Mouse (Mus musculus): Measurements from ENCODE around the gene Nudt4. TPM values are rescaled to one million over a fixed set of nuclear protein-coding genes. Genes with fewer than 3 reads are reported as not detected.

The Nudt4 gene
- polyA plus RNA-seq, 1 experiment from 2014 or later, result 90.8 TPM

DNA sequence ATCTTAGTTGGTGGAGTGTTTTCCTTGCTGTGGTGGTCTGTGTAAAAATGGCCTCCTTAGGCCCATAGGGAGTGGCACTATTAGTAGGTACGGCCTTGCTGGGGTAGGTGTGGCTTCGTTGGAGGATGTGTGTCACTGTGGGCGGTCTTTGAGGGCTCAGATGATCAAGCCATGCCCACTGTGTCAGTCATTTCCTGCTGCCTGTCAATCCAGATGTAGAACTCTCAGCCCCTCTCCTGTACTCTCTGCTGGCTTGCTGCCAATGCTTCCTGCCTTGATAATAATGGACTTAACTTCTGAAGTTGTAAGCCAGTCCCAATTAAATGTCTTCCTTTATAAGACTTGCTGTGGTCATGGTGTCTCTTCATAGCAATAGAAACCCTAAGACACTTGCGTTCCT lies 25.2 kb upstream of the Nudt4 start:
- Histone ChIP-seq H3K27me3 (ENCODE audit: low read depth, poor library complexity, severe bottlenecking) (peaks cover 19% of the 10 kb centered on the region), H3K27ac (replicated peaks) (no peak overlapping the region), H3K4me1 (peaks cover 5% of the 10 kb centered on the region), H3K36me3 (no peaks in the 10 kb centered on the region), H3K4me3 (no peak overlapping the region), H3K9me3 (replicated peaks) (no peaks in the 10 kb centered on the region)
- WGBS, result 92% methylated on average over 4 of the region's 4 CpGs
- DNase-seq (ENCODE audit: low spot score), result no peak

- H3K27me3 ChIP-seq (ENCODE audit: low read depth, poor library complexity, severe bottlenecking), result peaks cover 4% of the 10 kb centered on the region
- H3K27ac ChIP-seq (replicated peaks), result no peak overlapping the region
- H3K4me1 ChIP-seq, result 0 out of 2 replicates have a peak, but pooled peaks cover 3% of the 10 kb centered on the region
- H3K9me3 ChIP-seq (replicated peaks), result no peaks in the 10 kb centered on the region
- no peak overlapping the region for H3K4me3 ChIP-seq
- no peak for DNase-seq (ENCODE audit: low spot score)
- 73% methylated on average over 8 of the region's 8 CpGs for WGBS
- no peaks in the 10 kb centered on the region for H3K36me3 ChIP-seq
Measured at GRCm38 (mm10) chr10:95587509-95588220, 23.7 kb upstream of the Nudt4 start.

DNA sequence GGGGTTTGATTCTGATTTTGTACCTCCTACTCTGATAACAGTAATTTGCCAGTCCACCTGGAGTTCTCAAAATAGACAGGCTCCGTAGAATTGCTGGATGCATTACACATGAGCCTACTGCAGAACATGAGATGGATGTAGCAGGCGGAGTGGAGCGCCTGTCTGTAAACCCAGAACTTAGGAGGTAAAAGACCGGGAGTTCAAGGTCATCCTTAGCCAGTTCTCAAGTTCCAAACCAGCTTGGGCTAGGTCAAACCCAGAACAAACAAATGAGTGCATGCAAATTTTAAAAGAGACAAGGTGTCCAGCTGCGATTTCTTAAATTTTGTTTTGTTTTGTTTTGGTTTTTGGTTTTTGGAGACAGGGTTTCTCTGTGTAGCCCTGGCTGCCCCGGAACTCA lies 21.6 kb upstream of the Nudt4 start:
- WGBS, result 92% methylated on average over 6 of the region's 6 CpGs
- no peak overlapping the region for H3K27ac ChIP-seq (replicated peaks)
- no peak overlapping the region for H3K4me3 ChIP-seq
- no peak for DNase-seq (ENCODE audit: low spot score)
- no peaks in the 10 kb centered on the region for H3K27me3 ChIP-seq (ENCODE audit: low read depth, poor library complexity, severe bottlenecking)
- H3K36me3 ChIP-seq, result no peaks in the 10 kb centered on the region
- no peaks in the 10 kb centered on the region for H3K9me3 ChIP-seq (replicated peaks)
- 0 out of 2 replicates have a peak, but pooled peaks cover 3% of the 10 kb centered on the region for H3K4me1 ChIP-seq

- H3K9me3 ChIP-seq (replicated peaks), result no peaks in the 10 kb centered on the region
- no peak overlapping the region for H3K4me3 ChIP-seq
- H3K27ac ChIP-seq (replicated peaks), result peak overlapping the region; percentile 73
- no peaks in the 10 kb centered on the region for H3K27me3 ChIP-seq (ENCODE audit: low read depth, poor library complexity, severe bottlenecking)
- no peaks in the 10 kb centered on the region for H3K36me3 ChIP-seq
- WGBS, result 36% methylated on average over 4 of the region's 4 CpGs
- peaks cover 27% of the 10 kb centered on the region for H3K4me1 ChIP-seq
- DNase-seq (ENCODE audit: low spot score), result peak; percentile 63
Measured at GRCm38 (mm10) chr10:95577567-95577950, 13.6 kb upstream of the Nudt4 start.

GRCm38 (mm10) chr10:95576876-95577566 lies 13.1 kb upstream of the Nudt4 start:
- no peaks in the 10 kb centered on the region for H3K36me3 ChIP-seq
- no peaks in the 10 kb centered on the region for H3K9me3 ChIP-seq (replicated peaks)
- no peaks in the 10 kb centered on the region for H3K27me3 ChIP-seq (ENCODE audit: low read depth, poor library complexity, severe bottlenecking)
- H3K27ac ChIP-seq (replicated peaks), result peak overlapping the region; percentile 73
- 50% methylated on average over 14 of the region's 14 CpGs for WGBS
- peaks cover 27% of the 10 kb centered on the region for H3K4me1 ChIP-seq
- H3K4me3 ChIP-seq, result 0 out of 2 replicates have a peak overlapping the region, but pooled peaks have one; percentile 9
- no peak for DNase-seq (ENCODE audit: low spot score)

DNA sequence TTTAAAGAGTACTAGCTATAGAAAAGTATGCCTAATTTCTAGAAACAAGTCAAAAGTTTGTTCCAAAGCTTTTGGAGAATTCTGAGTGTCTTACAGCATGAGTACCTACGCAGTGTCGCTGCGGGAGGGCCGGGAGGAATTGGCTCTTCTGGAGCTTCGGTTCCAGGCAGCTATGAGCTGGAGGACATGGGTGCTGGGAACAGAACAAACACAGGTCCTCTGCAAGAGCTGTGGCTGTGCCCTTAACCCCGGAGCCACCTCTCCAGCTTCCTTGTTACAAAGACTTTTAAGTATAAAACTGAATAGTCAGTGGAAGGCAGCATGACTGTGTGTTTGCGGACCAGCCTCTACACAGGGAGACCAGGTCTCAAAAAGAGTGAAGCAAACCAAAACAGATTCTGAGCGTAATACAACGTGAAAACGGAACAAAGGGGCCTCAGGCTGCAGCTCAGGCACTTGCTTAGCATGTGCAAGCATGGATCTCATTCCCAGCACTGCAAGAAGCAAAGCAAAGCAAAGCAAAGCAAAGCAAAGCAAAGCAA lies 12.0 kb upstream of the Nudt4 start:
- H3K4me3 ChIP-seq, result no peak overlapping the region
- no peaks in the 10 kb centered on the region for H3K9me3 ChIP-seq (replicated peaks)
- H3K27ac ChIP-seq (replicated peaks), result peak overlapping the region; percentile 76
- peaks cover 27% of the 10 kb centered on the region for H3K4me1 ChIP-seq
- no peaks in the 10 kb centered on the region for H3K27me3 ChIP-seq (ENCODE audit: low read depth, poor library complexity, severe bottlenecking)
- WGBS, result 69% methylated on average over 10 of the region's 10 CpGs
- no peak for DNase-seq (ENCODE audit: low spot score)
- H3K36me3 ChIP-seq, result no peaks in the 10 kb centered on the region

DNA sequence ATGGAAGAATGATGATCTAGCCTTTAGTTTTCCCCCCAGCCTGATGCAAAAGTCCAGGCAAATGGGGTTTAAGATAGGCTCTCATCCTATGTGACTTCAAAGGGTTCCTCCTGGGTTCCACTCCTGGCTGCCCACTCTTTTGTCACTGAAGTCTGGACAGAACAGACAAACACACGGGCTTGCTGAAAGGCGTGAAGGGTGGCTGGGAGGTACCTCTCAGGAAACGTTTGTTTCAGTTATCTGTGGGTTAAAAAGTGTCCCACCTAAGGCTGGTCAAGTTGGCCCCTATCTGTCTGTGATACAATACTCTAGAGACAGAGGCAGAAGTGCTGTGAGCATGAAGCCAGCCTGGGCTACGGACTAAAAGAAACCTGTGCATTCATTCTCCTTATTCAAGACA lies 11.0 kb upstream of the Nudt4 start:
- no peak for DNase-seq (ENCODE audit: low spot score)
- Histone ChIP-seq H3K27ac (replicated peaks) (no peak overlapping the region), H3K36me3 (no peaks in the 10 kb centered on the region), H3K9me3 (replicated peaks) (no peaks in the 10 kb centered on the region), H3K4me1 (peaks cover 27% of the 10 kb centered on the region), H3K4me3 (no peak overlapping the region), H3K27me3 (ENCODE audit: low read depth, poor library complexity, severe bottlenecking) (no peaks in the 10 kb centered on the region)
- 76% methylated on average over 4 of the region's 4 CpGs for WGBS

- DNase-seq (ENCODE audit: low spot score), result no peak
- Histone ChIP-seq H3K27me3 (ENCODE audit: low read depth, poor library complexity, severe bottlenecking) (no peaks in the 10 kb centered on the region), H3K4me1 (peaks cover 21% of the 10 kb centered on the region), H3K4me3 (no peak overlapping the region), H3K27ac (replicated peaks) (no peak overlapping the region), H3K36me3 (no peaks in the 10 kb centered on the region), H3K9me3 (replicated peaks) (no peaks in the 10 kb centered on the region)
- WGBS, result 64% methylated on average over 2 of the region's 2 CpGs
Measured at GRCm38 (mm10) chr10:95569441-95569840, 5.5 kb upstream of the Nudt4 start.

- no peaks in the 10 kb centered on the region for H3K27me3 ChIP-seq (ENCODE audit: low read depth, poor library complexity, severe bottlenecking)
- WGBS, result 84% methylated on average over 6 of the region's 6 CpGs
- H3K4me1 ChIP-seq, result peaks cover 28% of the 10 kb centered on the region
- no peak overlapping the region for H3K4me3 ChIP-seq
- no peaks in the 10 kb centered on the region for H3K9me3 ChIP-seq (replicated peaks)
- H3K36me3 ChIP-seq, result no peaks in the 10 kb centered on the region
- no peak for DNase-seq (ENCODE audit: low spot score)
- H3K27ac ChIP-seq (replicated peaks), result 0 out of 2 replicates have a peak overlapping the region, but pooled peaks have one; percentile 23
Measured at GRCm38 (mm10) chr10:95568016-95568415, 4.1 kb upstream of the Nudt4 start.

GRCm38 (mm10) chr10:95567550-95567949 lies 3.6 kb upstream of the Nudt4 start:
- WGBS, result 73% methylated on average over 5 of the region's 5 CpGs
- no peak overlapping the region for H3K27ac ChIP-seq (replicated peaks)
- no peaks in the 10 kb centered on the region for H3K9me3 ChIP-seq (replicated peaks)
- no peak for DNase-seq (ENCODE audit: low spot score)
- H3K27me3 ChIP-seq (ENCODE audit: low read depth, poor library complexity, severe bottlenecking), result no peaks in the 10 kb centered on the region
- H3K36me3 ChIP-seq, result no peaks in the 10 kb centered on the region
- H3K4me3 ChIP-seq, result no peak overlapping the region
- peaks cover 29% of the 10 kb centered on the region for H3K4me1 ChIP-seq

DNA sequence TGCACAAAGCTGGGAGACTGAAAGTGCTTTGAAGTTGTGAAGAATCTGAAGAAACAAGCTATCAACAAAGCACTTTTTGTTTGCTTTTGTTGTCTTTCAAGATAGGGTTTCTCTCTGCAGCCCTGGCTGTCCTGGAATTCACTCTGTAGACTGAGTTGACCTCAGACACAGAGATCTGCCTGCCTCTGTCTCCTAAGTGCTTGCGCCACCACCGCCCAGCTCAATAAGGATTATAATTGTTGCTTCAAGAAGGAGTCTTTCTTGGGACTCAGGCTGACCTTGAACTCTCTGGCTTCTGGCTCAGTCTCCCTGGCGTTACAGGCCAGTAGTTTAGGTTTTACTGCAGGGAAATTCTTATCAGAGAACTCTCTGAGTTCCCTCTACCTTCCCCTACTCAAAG lies 2.8 kb upstream of the Nudt4 start:
- WGBS, result 84% methylated on average over 3 of the region's 3 CpGs
- no peaks in the 10 kb centered on the region for H3K27me3 ChIP-seq (ENCODE audit: low read depth, poor library complexity, severe bottlenecking)

DNA sequence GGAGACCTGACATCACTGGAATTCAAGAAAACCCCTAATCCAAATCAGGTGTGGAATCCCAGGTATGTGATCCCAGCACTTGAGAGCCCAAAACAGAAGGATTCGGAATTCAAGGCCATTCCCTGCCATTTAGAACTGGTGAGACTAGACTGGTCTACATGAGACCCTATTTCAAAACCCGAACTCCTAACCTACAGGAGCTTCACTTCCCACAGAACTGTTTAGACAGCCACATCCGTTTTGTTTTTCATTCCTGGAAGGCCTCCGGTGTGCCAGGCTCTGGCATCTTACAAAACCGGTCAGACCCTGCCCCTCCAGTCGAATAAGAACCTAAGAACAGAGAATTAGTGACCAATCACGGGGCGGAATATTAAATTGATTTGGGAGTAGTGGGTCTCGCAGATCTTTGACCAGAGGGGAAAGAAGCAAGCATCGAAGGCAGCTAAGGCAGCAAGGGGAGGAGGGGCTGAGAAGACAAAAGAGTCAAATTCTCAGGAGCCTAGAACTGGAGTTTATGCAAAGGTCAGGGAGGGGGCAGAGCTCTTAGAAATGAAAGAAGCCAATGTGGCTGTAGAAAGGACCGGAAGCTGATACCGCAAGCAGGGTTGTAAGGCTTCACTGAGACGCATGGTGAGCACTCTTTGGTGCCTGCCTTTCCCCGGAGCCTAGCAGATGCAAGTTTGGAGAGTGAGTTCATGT lies 1.4 kb upstream of the Nudt4 start:
- H3K27me3 ChIP-seq (ENCODE audit: low read depth, poor library complexity, severe bottlenecking), result no peaks in the 10 kb centered on the region
- peaks cover 48% of the 10 kb centered on the region for H3K4me1 ChIP-seq
- peak overlapping the region; percentile 75 for H3K27ac ChIP-seq (replicated peaks)
- H3K4me3 ChIP-seq, result peak overlapping the region; percentile 18; the same call in 1 of the 2 replicates
- no peaks in the 10 kb centered on the region for H3K9me3 ChIP-seq (replicated peaks)
- H3K36me3 ChIP-seq, result peaks cover 6% of the 10 kb centered on the region
- peak; percentile 35 for DNase-seq (ENCODE audit: low spot score)
- WGBS, result 28% methylated on average over 14 of the region's 14 CpGs

More for the DNA sequence above, 2.8 kb upstream of the Nudt4 start:
- Histone ChIP-seq H3K4me1 (peaks cover 37% of the 10 kb centered on the region), H3K9me3 (replicated peaks) (no peaks in the 10 kb centered on the region), H3K4me3 (no peak overlapping the region), H3K36me3 (no peaks in the 10 kb centered on the region), H3K27ac (replicated peaks) (no peak overlapping the region)
- DNase-seq (ENCODE audit: low spot score), result no peak
